Mouse (Mus musculus): ENCODE measurements at regions not wholly inside any gene's neighbourhood (a gene's known extent, or its start where the extent isn't known, plus 50 kb on each side); places are given as distances from the start of the nearest gene placed in this dataset.
A peak's percentile ranks its signal among the peaks of the same experiment; 100 is the strongest.

GRCm38 (mm10) chr4:58728641-58729040 is 58.9 kb downstream of the Olfr267 start:
- no peak for DNase-seq (ENCODE audit: low read depth)

GRCm38 (mm10) chr4:58726424-58726823 is 61.1 kb downstream of the Olfr267 start:
- DNase-seq (ENCODE audit: low read depth) = peak; percentile 52

- DNase-seq (ENCODE audit: low read depth) = peak; percentile 22
Measured at GRCm38 (mm10) chr4:58722772-58723171, 64.7 kb downstream of the Olfr267 start.

- no peak for DNase-seq (ENCODE audit: low read depth)
Measured at GRCm38 (mm10) chr4:58720682-58721081, 66.8 kb downstream of the Olfr267 start.

GRCm38 (mm10) chr4:58716426-58716825 is 71.1 kb downstream of the Olfr267 start:
- DNase-seq (ENCODE audit: low read depth) = no peak

- DNase-seq (ENCODE audit: low read depth) = no peak
Measured at GRCm38 (mm10) chr4:58715846-58716245, 71.7 kb downstream of the Olfr267 start.

- no peak for DNase-seq (ENCODE audit: low read depth)
Measured at GRCm38 (mm10) chr4:58714221-58714620, 73.3 kb downstream of the Olfr267 start.

GRCm38 (mm10) chr4:58712875-58713274 is 74.6 kb downstream of the Olfr267 start:
- no peak for DNase-seq (ENCODE audit: low read depth)

- no peak for DNase-seq (ENCODE audit: low read depth)
Measured at GRCm38 (mm10) chr4:58712166-58712565, 75.3 kb downstream of the Olfr267 start.

- peak; percentile 14 for DNase-seq (ENCODE audit: low read depth)
Measured at GRCm38 (mm10) chr4:58699236-58699798, 88.2 kb downstream of the Olfr267 start.

GRCm38 (mm10) chr4:58698828-58699227 is 88.7 kb downstream of the Olfr267 start:
- DNase-seq (ENCODE audit: low read depth) = peak; percentile 45

- DNase-seq (ENCODE audit: low read depth) = no peak
Measured at GRCm38 (mm10) chr4:58696684-58697083, 90.8 kb downstream of the Olfr267 start.

GRCm38 (mm10) chr4:58695281-58695680 is 92.2 kb downstream of the Olfr267 start:
- DNase-seq (ENCODE audit: low read depth) = no peak

GRCm38 (mm10) chr4:58693018-58693417 is 94.5 kb downstream of the Olfr267 start:
- DNase-seq (ENCODE audit: low read depth) = no peak

- no peak for DNase-seq (ENCODE audit: low read depth)
Measured at GRCm38 (mm10) chr4:58681926-58682325, 105.6 kb downstream of the Olfr267 start.

GRCm38 (mm10) chr4:58677701-58678385 is 109.7 kb downstream of the Olfr267 start:
- peak; percentile 70 for DNase-seq (ENCODE audit: low read depth)

- no peak for DNase-seq (ENCODE audit: low read depth)
Measured at GRCm38 (mm10) chr4:58671406-58672035, 116.0 kb downstream of the Olfr267 start.

- DNase-seq (ENCODE audit: low read depth) = no peak
Measured at GRCm38 (mm10) chr4:58670906-58671250, 116.6 kb downstream of the Olfr267 start.

- DNase-seq (ENCODE audit: low read depth) = no peak
Measured at GRCm38 (mm10) chr4:58670107-58670905, 116.6 kb upstream of the Lpar1 start.

- peak; percentile 66 for DNase-seq (ENCODE audit: low read depth)
Measured at GRCm38 (mm10) chr4:58668368-58669153, 114.9 kb upstream of the Lpar1 start.

- DNase-seq (ENCODE audit: low read depth) = peak; percentile 89
Measured at GRCm38 (mm10) chr4:58663628-58664205, 110.0 kb upstream of the Lpar1 start.
